Mouse (Mus musculus): ENCODE data around the gene Eif2b1.

DNA sequence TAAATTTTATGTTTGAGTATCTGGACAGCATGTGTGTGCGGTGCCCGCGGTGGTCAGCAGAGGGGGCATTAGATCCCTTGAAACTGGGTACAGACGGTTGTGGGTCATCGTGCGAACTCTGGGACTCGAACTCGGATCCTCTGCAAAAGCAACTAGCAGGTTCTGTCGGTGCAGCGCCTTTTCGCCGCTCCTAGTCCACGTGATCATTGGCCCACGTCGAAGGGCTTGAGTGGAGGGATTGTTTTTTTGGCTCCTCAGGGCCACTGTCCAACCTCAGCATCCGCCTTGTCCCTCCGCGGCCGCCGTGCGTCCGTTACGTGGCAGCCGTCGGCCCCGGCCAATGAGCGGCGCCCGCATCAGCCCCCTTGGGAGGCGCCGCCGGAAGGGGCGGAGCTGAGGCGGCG lies 38.5 kb downstream of the Eif2b1 start, which contains the start of gene Tmed2:
- TF ChIP-seq CTCF (IDR thresholded peaks at IDR 0.05; ENCODE audit: extremely low read depth, insufficient read depth, low read length), result no peak
- no peak for TF ChIP-seq POLR2A (IDR thresholded peaks at IDR 0.05; ENCODE audit: extremely low read depth, insufficient read depth, low read length)

Data from cortical plate, adult 2 months (tissue).